Mouse (Mus musculus) CD4-positive, CD25-positive, alpha-beta regulatory T cell, adult 2 months (primary cell): Measurements from ENCODE around the gene Fbxl16.

ENCODE experiments used
- DNase-seq: peaks from one replicate; pipeline ENCODE4 v3.0.0-alpha.2; 2012; ENCODE audit warnings: low read depth, low spot score

Fbxl16 gene

GRCm38 (mm10) chr17:25842509-25842908, 33.6 kb downstream of the Fbxl16 start:
- no peak for DNase-seq

GRCm38 (mm10) chr17:25843122-25843521, 34.2 kb downstream of the Fbxl16 start:
- no peak for DNase-seq

- DNase-seq: no peak
Observed at GRCm38 (mm10) chr17:25843636-25844395, 34.9 kb downstream of the Fbxl16 start.

- peak; percentile 97 for DNase-seq
Observed at GRCm38 (mm10) chr17:25844396-25844901, 35.6 kb downstream of the Fbxl16 start, which contains the start of gene Rhot2. Rhot2 (minus strand) TSS chr17:25844851.

- DNase-seq: no peak
Observed at GRCm38 (mm10) chr17:25860229-25860628, 51.3 kb downstream of the Fbxl16 start.

GRCm38 (mm10) chr17:25860832-25861703, 52.2 kb downstream of the Fbxl16 start, which contains the start of gene Wdr90:
Wdr90 (minus strand) TSS chr17:25861501.
- DNase-seq: peak; percentile 97

- no peak for DNase-seq
Observed at GRCm38 (mm10) chr17:25861704-25862612, 53.1 kb downstream of the Fbxl16 start.

GRCm38 (mm10) chr17:25863681-25864080, 54.8 kb downstream of the Fbxl16 start:
- no peak for DNase-seq

- DNase-seq: no peak
Observed at GRCm38 (mm10) chr17:25864311-25864710, 55.4 kb downstream of the Fbxl16 start.

- no peak for DNase-seq
Observed at GRCm38 (mm10) chr17:25865288-25865687, 56.4 kb downstream of the Fbxl16 start.

- DNase-seq: no peak
Observed at GRCm38 (mm10) chr17:25866172-25866571, 57.3 kb downstream of the Fbxl16 start.

- peak; percentile 46 for DNase-seq
Observed at GRCm38 (mm10) chr17:25867509-25867835, 58.6 kb downstream of the Fbxl16 start.

GRCm38 (mm10) chr17:25867836-25868600, 59.1 kb downstream of the Fbxl16 start:
- DNase-seq: no peak

GRCm38 (mm10) chr17:25868601-25869191, 59.8 kb downstream of the Fbxl16 start, which contains the start of gene Mcrip2:
Mcrip2 (minus strand) TSS chr17:25868764.
- peak; percentile 74 for DNase-seq

- no peak for DNase-seq
Observed at GRCm38 (mm10) chr17:25869498-25869897, 60.6 kb downstream of the Fbxl16 start.

- no peak for DNase-seq
Observed at GRCm38 (mm10) chr17:25869954-25870353, 61.1 kb downstream of the Fbxl16 start.
